Mouse (Mus musculus) lung, postnatal 0 days (tissue): ENCODE results near the gene Gpr37. TPM values are rescaled to one million over a fixed set of nuclear protein-coding genes. Genes with fewer than 3 reads are reported as not detected.

Experiments
- ATAC-seq: fragments of 200-750 bp; cut with Nextera tagmentation; 2 replicates; pipeline ENCODE4 v1.8.0; 2017; ENCODE audit warnings: moderate library complexity
- DNase-seq: peaks from one replicate; pipeline ENCODE4 v3.0.0-alpha.2; 2016; ENCODE audit warnings: low spot score
- H3K27ac ChIP-seq: fragments of 300-500 bp; sonication (generic); 2 replicates; pipeline ENCODE4 v1.5.1; 2014; ENCODE audit warnings: antibody characterized with exemption, mild to moderate bottlenecking, low read length, mixed read lengths
- H3K27me3 ChIP-seq: fragments of 300-500 bp; sonication (generic); replicated peaks from 2 replicates; pipeline ENCODE4 v1.6.1; 2014; ENCODE audit warnings: low read length, mixed read lengths; ENCODE audit not compliant: insufficient read depth
- H3K36me3 ChIP-seq: fragments of 300-500 bp; sonication (generic); 2 replicates; pipeline ENCODE4 v1.6.1; 2014; ENCODE audit warnings: low read length, mixed read lengths; ENCODE audit not compliant: insufficient read depth
- H3K4me1 ChIP-seq: fragments of 300-500 bp; sonication (generic); 2 replicates; pipeline ENCODE4 v1.6.1; 2014; ENCODE audit warnings: antibody characterized with exemption, low read depth, low read length, mixed read lengths; ENCODE audit not compliant: insufficient read depth
- H3K4me2 ChIP-seq: fragments of 300-500 bp; sonication (generic); replicated peaks from 2 replicates; pipeline ENCODE4 v1.6.1; 2014; ENCODE audit warnings: low read depth, mild to moderate bottlenecking, low read length, moderate library complexity, mixed read lengths
- H3K4me3 ChIP-seq: fragments of 300-500 bp; sonication (generic); 2 replicates; pipeline ENCODE4 v1.5.1; 2014; ENCODE audit warnings: low read depth, low read length
- H3K9ac ChIP-seq: fragments of 300-500 bp; sonication (generic); replicated peaks from 2 replicates; pipeline ENCODE4 v1.6.1; 2014; ENCODE audit warnings: low read depth, mild to moderate bottlenecking
- H3K9me3 ChIP-seq: fragments of 300-500 bp; sonication (generic); 2 replicates; pipeline ENCODE4 v1.6.1; 2016; ENCODE audit warnings: low read length, mixed read lengths
- CTCF ChIP-seq: IDR thresholded peaks from 2 replicates; pipeline ENCODE4 v1.5.1; 2016; ENCODE audit warnings: antibody characterized with exemption, mild to moderate bottlenecking
- EP300 ChIP-seq: IDR thresholded peaks from 2 replicates; pipeline ENCODE4 v1.6.1; 2016; ENCODE audit warnings: antibody characterized with exemption, mild to moderate bottlenecking, control low read depth
- WGBS: fragments of 180-500 bp; shearing (Covaris S2); extraction: QIAGEN DNeasy Blood & Tissue Kit; methylation state at CpG from one replicate; pipeline ENCODE4 v1.1.7; 2014; 5-methylcytosine and 5-hydroxymethylcytosine counted together
- polyA plus RNA-seq: library from polyadenylated mRNA; unstranded; fragments of >200 nt; fragmentation: Nextera tagmentation; extraction: Ambion mirVana; gene quantifications from 2 replicates; pipeline ENCODE4 v1.2.1, GENCODE M21; 2015

Gene Gpr37
- polyA plus RNA-seq, 1 experiment from 2014 or later, result 0.38 TPM

DNA sequence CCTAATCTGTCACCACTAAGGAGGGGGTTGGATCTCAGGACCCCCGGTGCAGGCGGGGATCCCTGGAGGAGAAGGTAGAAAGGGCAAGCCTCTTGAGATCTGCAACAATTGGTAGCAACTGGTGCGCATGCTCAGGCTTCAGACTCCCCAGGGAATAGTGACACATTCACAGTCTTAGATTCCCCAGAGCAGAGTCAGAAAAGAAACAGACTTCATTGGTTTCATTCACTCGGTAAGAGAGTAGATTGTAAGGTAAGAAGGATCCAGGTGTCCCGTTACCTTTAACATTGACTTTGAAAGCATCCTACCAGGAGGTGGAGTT is 284 bp downstream of the Gpr37 start:
- H3K9ac ChIP-seq, result no peak overlapping the region
- no peak overlapping the region for H3K27ac ChIP-seq
- peak overlapping the region; percentile 45 for H3K4me3 ChIP-seq
- peaks cover 7% of the 10 kb centered on the region; the same call in 1 of the 2 replicates for H3K4me1 ChIP-seq
- TF ChIP-seq CTCF (no peak), EP300 (no peak)
- H3K9me3 ChIP-seq, result no peaks in the 10 kb centered on the region
- no peak for ATAC-seq
- H3K36me3 ChIP-seq, result no peaks in the 10 kb centered on the region
- H3K4me2 ChIP-seq, result peak overlapping the region; percentile 95
- H3K27me3 ChIP-seq, result no peaks in the 10 kb centered on the region; the same call in 1 of the 2 replicates
- 3% methylated on average over 5 of the region's 5 CpGs for WGBS
- DNase-seq, result peak; percentile 18

DNA sequence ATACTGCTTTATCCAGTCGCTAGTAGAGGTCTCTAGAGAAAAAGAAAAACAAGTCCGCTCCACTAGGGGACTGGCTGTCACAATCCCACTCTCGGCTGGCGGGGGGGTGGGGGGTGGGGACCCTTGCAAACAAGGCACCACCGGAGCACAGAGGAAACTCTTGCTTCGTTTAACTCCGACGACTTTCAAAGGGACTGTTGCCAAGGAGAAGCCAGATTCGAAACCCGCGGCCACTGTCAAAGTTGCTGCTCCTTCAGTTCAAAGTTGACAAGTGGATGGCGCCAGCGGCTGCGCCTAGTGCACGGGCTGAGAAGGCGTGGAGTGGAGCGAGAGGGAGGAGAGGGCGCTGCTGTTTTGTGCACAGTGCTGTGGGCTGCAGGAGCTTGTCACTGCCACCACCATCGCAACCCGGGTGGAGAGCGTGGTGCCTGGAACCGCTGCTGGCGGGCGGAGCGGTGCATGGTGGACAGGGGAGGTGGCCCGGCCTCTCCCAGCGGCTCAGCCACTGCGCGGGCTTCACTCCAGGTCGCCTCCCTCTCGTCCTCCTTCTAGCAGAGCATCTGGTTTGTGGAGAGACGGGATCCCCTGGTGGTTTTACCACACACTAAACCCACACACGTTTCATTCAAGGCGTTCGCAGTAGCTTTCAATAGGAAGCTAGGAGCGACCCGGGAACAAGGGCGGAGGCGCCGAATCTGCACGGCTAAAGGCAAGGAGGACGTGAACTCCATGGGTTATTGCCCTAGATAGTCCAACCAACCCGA is 827 bp downstream of the Gpr37 start:
- Histone ChIP-seq H3K36me3 (no peaks in the 10 kb centered on the region), H3K4me1 (peaks cover 7% of the 10 kb centered on the region; the same call in 1 of the 2 replicates), H3K27ac (no peak overlapping the region), H3K4me2 (peak overlapping the region; percentile 95), H3K9ac (no peak overlapping the region), H3K9me3 (no peaks in the 10 kb centered on the region), H3K4me3 (peak overlapping the region; percentile 45), H3K27me3 (no peaks in the 10 kb centered on the region; the same call in 1 of the 2 replicates)
- ATAC-seq, result peak; percentile 35; the same call in 1 of the 2 replicates
- TF ChIP-seq CTCF (0 out of 2 replicates have a peak, but pooled peaks have one; percentile 6), EP300 (no peak)
- WGBS, result 2% methylated on average over 43 of the region's 43 CpGs
- peak; percentile 41 for DNase-seq

DNA sequence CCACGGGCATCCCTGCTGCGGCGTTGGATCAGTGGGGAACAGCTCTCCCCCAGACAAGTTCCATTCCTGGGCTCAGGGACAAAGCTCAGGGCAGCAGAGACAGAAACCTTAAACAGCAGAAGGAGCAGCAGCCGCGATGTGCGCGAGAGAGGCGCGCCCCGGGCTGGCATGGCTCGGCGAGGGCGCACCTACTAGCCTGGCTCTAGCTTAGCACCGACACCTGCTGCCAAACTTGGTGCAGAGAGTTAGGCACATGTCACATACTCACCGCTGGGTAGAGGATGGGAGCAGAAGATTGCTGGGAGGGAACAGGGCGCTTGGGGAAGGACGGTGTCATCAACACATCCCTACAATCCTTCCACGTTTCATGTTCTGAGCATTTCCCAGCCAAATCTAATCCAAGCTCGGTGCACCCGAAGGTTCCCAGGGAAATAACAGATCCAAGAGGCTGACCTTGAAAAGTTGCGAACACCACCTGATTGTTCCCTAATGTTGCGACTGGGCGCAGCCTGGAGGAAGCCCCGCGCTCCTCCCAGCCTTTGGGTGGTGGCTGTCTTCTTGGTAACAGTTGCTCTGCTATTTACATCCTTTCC is 1.5 kb downstream of the Gpr37 start:
- peak overlapping the region; percentile 95 for H3K4me2 ChIP-seq
- no peak for TF ChIP-seq CTCF
- TF ChIP-seq EP300, result no peak
- peak; percentile 9 for DNase-seq
- no peaks in the 10 kb centered on the region; the same call in 1 of the 2 replicates for H3K27me3 ChIP-seq
- peak overlapping the region; percentile 45 for H3K4me3 ChIP-seq
- ATAC-seq, result no peak
- no peaks in the 10 kb centered on the region for H3K36me3 ChIP-seq
- H3K9ac ChIP-seq, result no peak overlapping the region
- peaks cover 7% of the 10 kb centered on the region; the same call in 1 of the 2 replicates for H3K4me1 ChIP-seq
- WGBS, result 3% methylated on average over 25 of the region's 25 CpGs
- H3K9me3 ChIP-seq, result no peaks in the 10 kb centered on the region
- H3K27ac ChIP-seq, result no peak overlapping the region

DNA sequence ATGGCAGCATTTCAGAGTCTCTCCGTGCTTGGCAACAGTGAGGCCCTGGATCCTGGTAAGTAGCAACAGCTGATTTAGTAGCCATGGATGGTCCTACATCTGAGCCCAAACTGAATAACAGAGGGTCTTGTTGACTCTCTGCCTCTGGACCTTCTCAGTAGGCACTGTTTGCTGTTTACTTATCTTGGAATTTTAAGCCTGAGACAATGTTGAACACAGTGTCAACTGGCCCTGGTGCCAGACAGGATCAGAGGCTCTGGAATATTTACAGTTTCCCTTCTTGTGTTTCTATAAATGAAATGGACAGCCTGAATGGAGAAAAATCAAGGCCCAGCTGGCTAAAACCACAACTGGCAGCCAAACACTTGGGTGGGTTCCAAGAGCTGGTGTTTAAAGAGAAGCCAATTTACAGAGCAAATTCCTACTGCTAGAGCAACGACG is 3.7 kb downstream of the Gpr37 start:
- Histone ChIP-seq H3K36me3 (no peaks in the 10 kb centered on the region), H3K9me3 (no peaks in the 10 kb centered on the region), H3K4me2 (no peak overlapping the region), H3K4me3 (no peak overlapping the region), H3K27ac (no peak overlapping the region), H3K9ac (no peak overlapping the region), H3K4me1 (peaks cover 7% of the 10 kb centered on the region; the same call in 1 of the 2 replicates), H3K27me3 (no peaks in the 10 kb centered on the region; the same call in 1 of the 2 replicates)
- WGBS, result 19% methylated on average over 3 of the region's 3 CpGs
- TF ChIP-seq CTCF (no peak), EP300 (no peak)
- ATAC-seq (no peak), DNase-seq (no peak)

DNA sequence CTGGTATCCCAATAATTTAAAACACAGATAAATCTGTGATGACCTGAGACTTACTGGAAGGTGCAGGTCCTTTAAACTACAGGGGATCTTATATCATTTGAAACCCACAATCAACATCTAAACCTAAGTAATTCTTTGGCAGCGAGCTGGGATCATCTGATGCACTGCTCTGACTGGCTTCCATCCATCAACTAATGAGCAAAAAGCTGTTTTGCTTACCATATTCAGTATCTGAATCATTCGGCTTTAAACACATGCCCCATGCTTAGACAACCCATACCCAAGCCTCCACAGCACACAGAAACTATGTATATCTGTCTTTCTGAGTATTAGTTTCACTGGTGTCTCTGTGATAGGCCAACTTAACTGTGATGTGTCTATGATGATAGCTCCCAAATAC is 6.1 kb downstream of the Gpr37 start:
- 68% methylated on average over 2 of the region's 2 CpGs for WGBS
- ATAC-seq, result no peak
- Histone ChIP-seq H3K27me3 (no peaks in the 10 kb centered on the region; the same call in 1 of the 2 replicates), H3K9ac (no peak overlapping the region), H3K9me3 (no peaks in the 10 kb centered on the region), H3K27ac (no peak overlapping the region), H3K4me3 (no peak overlapping the region), H3K36me3 (no peaks in the 10 kb centered on the region), H3K4me1 (peaks cover 7% of the 10 kb centered on the region; the same call in 1 of the 2 replicates), H3K4me2 (no peak overlapping the region)
- no peak for DNase-seq
- TF ChIP-seq EP300 (no peak), CTCF (no peak)

DNA sequence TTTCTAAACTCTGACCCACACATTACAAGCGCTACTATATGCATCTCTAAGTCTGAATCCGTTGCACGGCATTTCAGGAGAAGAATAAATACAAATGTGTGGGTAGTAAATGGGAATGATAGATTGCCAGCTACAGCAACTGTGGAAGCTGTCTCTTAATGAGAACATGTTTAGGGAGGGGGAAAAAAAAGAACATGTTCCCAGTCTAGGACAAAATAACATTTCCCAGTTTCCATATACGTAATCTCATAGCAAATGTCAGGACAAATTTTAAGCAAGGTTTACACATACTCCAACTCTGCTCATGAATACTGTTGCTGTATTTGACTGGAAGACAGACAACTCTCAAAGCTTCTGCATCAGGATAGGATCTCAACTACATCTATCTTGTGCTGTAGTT is 15.4 kb downstream of the Gpr37 start:
- H3K4me2 ChIP-seq, result no peak overlapping the region
- 86% methylated on average over 4 of the region's 4 CpGs for WGBS
- no peak overlapping the region for H3K4me3 ChIP-seq
- H3K36me3 ChIP-seq, result no peaks in the 10 kb centered on the region
- no peaks in the 10 kb centered on the region for H3K4me1 ChIP-seq
- DNase-seq (no peak), ATAC-seq (no peak)
- no peak overlapping the region for H3K9ac ChIP-seq
- no peak overlapping the region for H3K27ac ChIP-seq
- no peak for TF ChIP-seq CTCF
- no peak for TF ChIP-seq EP300
- no peaks in the 10 kb centered on the region for H3K27me3 ChIP-seq
- no peaks in the 10 kb centered on the region for H3K9me3 ChIP-seq
